Mouse (Mus musculus): Measurements from ENCODE around the gene Mymx. TPM values are rescaled to one million over a fixed set of nuclear protein-coding genes. Genes with fewer than 3 reads are reported as not detected.

Mymx gene
- polyA plus RNA-seq, 1 experiment from 2014 or later = 1.1 TPM

- 0 out of 2 replicates have a peak, but pooled peaks cover 2% of the 10 kb centered on the region for H3K4me1 ChIP-seq (replicated peaks; ENCODE audit: control insufficient read depth, insufficient read depth, low read length)
- H3K4me2 ChIP-seq (replicated peaks; ENCODE audit: low read depth, low read length) = no peak overlapping the region
- no peak overlapping the region for H3K9ac ChIP-seq (ENCODE audit: low read depth, low read length)
- no peak for ATAC-seq (ENCODE audit: low FRiP score)
- no peak for DNase-seq (ENCODE audit: low spot score)
- 92% methylated on average over 6 of the region's 6 CpGs for WGBS
- H3K36me3 ChIP-seq (ENCODE audit: control insufficient read depth, insufficient read depth, low read length) = no peaks in the 10 kb centered on the region
- H3K4me3 ChIP-seq (ENCODE audit: low read depth, low read length) = no peak overlapping the region
- no peaks in the 10 kb centered on the region for H3K27me3 ChIP-seq (ENCODE audit: control insufficient read depth, insufficient read depth, low read length)
- no peak overlapping the region for H3K27ac ChIP-seq (ENCODE audit: low read depth, low read length)
- no peaks in the 10 kb centered on the region for H3K9me3 ChIP-seq (ENCODE audit: control insufficient read depth, low read length)
These were observed 15.8 kb upstream of the Mymx start for GRCm38 (mm10) chr17:45617655-45618054.

- Histone ChIP-seq H3K4me2 (replicated peaks; ENCODE audit: low read depth, low read length) (no peak overlapping the region), H3K4me3 (ENCODE audit: low read depth, low read length) (no peak overlapping the region), H3K27ac (ENCODE audit: low read depth, low read length) (no peak overlapping the region), H3K9me3 (ENCODE audit: control insufficient read depth, low read length) (no peaks in the 10 kb centered on the region), H3K36me3 (ENCODE audit: control insufficient read depth, insufficient read depth, low read length) (no peaks in the 10 kb centered on the region), H3K4me1 (replicated peaks; ENCODE audit: control insufficient read depth, insufficient read depth, low read length) (0 out of 2 replicates have a peak, but pooled peaks cover 2% of the 10 kb centered on the region), H3K27me3 (ENCODE audit: control insufficient read depth, insufficient read depth, low read length) (no peaks in the 10 kb centered on the region), H3K9ac (ENCODE audit: low read depth, low read length) (no peak overlapping the region)
- WGBS = 85% methylated on average over 3 of the region's 3 CpGs
- no peak for DNase-seq (ENCODE audit: low spot score)
- ATAC-seq (ENCODE audit: low FRiP score) = no peak
These were observed 14.8 kb upstream of the Mymx start for GRCm38 (mm10) chr17:45616679-45617078.

DNA sequence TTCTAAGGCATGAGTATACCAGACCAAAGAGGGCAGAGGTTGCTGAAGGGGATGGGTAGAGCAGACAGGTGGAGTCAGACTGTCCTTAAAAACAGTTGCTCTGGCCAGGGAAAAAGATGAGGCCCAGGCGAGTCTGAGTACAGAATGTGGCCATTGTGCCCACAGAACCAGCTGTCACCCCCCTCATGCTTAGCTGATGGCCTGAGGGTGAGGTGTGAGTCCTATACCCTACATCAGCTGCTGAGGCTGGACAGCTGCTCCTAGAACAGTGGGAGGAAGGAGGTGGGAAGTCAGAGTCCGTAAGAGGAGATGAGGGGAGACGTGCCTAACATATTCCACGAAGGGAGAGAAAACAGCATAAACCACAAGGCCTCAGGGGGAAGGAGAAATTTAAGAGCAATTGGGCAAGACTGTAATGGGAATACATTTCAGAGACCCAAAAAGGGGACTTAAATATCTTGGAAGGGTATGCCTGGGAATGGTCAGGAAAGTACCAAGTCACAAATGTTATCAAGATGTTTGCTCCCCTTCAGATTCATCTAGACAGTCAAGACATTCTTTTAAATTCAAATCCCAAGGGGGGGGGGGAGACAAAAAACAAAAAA lies 14.2 kb upstream of the Mymx start:
- ATAC-seq (ENCODE audit: low FRiP score) = no peak

GRCm38 (mm10) chr17:45612921-45613320 lies 11.0 kb upstream of the Mymx start:
- DNase-seq (ENCODE audit: low spot score) = no peak
- no peaks in the 10 kb centered on the region for H3K9me3 ChIP-seq (ENCODE audit: control insufficient read depth, low read length)
- no peak overlapping the region for H3K27ac ChIP-seq (ENCODE audit: low read depth, low read length)
- 88% methylated on average over 7 of the region's 7 CpGs for WGBS
- H3K4me1 ChIP-seq (replicated peaks; ENCODE audit: control insufficient read depth, insufficient read depth, low read length) = no peaks in the 10 kb centered on the region; the same call in 1 of the 2 replicates
- ATAC-seq (ENCODE audit: low FRiP score) = no peak
- H3K9ac ChIP-seq (ENCODE audit: low read depth, low read length) = no peak overlapping the region
- no peak overlapping the region for H3K4me2 ChIP-seq (replicated peaks; ENCODE audit: low read depth, low read length)
- H3K27me3 ChIP-seq (ENCODE audit: control insufficient read depth, insufficient read depth, low read length) = no peaks in the 10 kb centered on the region
- H3K36me3 ChIP-seq (ENCODE audit: control insufficient read depth, insufficient read depth, low read length) = no peaks in the 10 kb centered on the region
- H3K4me3 ChIP-seq (ENCODE audit: low read depth, low read length) = no peak overlapping the region

More for the DNA sequence above, 14.2 kb upstream of the Mymx start:
- no peaks in the 10 kb centered on the region for H3K27me3 ChIP-seq (ENCODE audit: control insufficient read depth, insufficient read depth, low read length)
- H3K36me3 ChIP-seq (ENCODE audit: control insufficient read depth, insufficient read depth, low read length) = no peaks in the 10 kb centered on the region
- H3K4me2 ChIP-seq (replicated peaks; ENCODE audit: low read depth, low read length) = no peak overlapping the region
- 69% methylated on average over 4 of the region's 4 CpGs for WGBS
- H3K9ac ChIP-seq (ENCODE audit: low read depth, low read length) = no peak overlapping the region
- H3K4me3 ChIP-seq (ENCODE audit: low read depth, low read length) = no peak overlapping the region
- DNase-seq (ENCODE audit: low spot score) = no peak
- no peaks in the 10 kb centered on the region for H3K9me3 ChIP-seq (ENCODE audit: control insufficient read depth, low read length)
- no peak overlapping the region for H3K27ac ChIP-seq (ENCODE audit: low read depth, low read length)
- H3K4me1 ChIP-seq (replicated peaks; ENCODE audit: control insufficient read depth, insufficient read depth, low read length) = 0 out of 2 replicates have a peak, but pooled peaks cover 2% of the 10 kb centered on the region

- H3K9ac ChIP-seq (ENCODE audit: low read depth, low read length) = no peak overlapping the region
- H3K4me3 ChIP-seq (ENCODE audit: low read depth, low read length) = no peak overlapping the region
- no peak for ATAC-seq (ENCODE audit: low FRiP score)
- no peaks in the 10 kb centered on the region; the same call in 1 of the 2 replicates for H3K4me1 ChIP-seq (replicated peaks; ENCODE audit: control insufficient read depth, insufficient read depth, low read length)
- WGBS = 81% methylated on average over 8 of the region's 8 CpGs
- no peak for DNase-seq (ENCODE audit: low spot score)
- no peaks in the 10 kb centered on the region for H3K36me3 ChIP-seq (ENCODE audit: control insufficient read depth, insufficient read depth, low read length)
- no peaks in the 10 kb centered on the region for H3K9me3 ChIP-seq (ENCODE audit: control insufficient read depth, low read length)
- no peaks in the 10 kb centered on the region for H3K27me3 ChIP-seq (ENCODE audit: control insufficient read depth, insufficient read depth, low read length)
- no peak overlapping the region for H3K27ac ChIP-seq (ENCODE audit: low read depth, low read length)
- no peak overlapping the region for H3K4me2 ChIP-seq (replicated peaks; ENCODE audit: low read depth, low read length)
These were observed 10.1 kb upstream of the Mymx start for GRCm38 (mm10) chr17:45612008-45612407.

DNA sequence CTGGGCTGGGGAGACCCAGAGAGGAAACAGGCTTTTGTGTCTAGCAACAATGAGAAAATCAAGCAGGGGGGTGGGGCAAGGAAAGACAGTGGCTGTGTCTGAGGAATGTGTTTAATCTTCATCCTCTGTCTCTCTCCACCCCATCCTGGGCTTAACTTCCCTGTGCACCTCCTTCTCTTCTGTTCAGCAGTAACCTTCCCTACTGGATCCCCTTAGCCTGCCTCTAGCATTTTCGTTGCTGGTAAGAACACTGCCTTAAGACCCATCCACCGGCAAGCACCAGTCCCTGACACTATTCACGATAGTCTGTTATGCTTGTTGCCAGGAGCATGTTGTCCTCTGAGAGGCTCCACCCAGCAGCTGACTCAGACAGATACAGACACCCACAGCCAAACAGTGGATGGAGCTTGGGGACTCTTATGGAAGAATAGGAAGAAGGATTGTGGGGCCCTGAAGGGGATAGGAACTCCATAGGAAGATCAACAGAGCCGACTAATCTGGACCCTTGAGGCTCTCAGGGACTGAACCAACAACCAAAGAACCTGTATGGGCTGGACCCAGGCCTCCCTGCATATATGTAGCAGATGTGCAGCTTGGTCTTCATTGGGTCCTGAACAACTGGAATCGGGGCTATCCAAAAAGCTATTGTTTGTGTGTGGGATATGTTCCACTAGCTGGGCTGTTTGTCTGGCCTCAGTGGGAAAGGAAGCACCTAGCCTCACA lies 8.4 kb upstream of the Mymx start:
- Histone ChIP-seq H3K4me3 (ENCODE audit: low read depth, low read length) (no peak overlapping the region), H3K9me3 (ENCODE audit: control insufficient read depth, low read length) (no peaks in the 10 kb centered on the region), H3K36me3 (ENCODE audit: control insufficient read depth, insufficient read depth, low read length) (no peaks in the 10 kb centered on the region), H3K4me1 (replicated peaks; ENCODE audit: control insufficient read depth, insufficient read depth, low read length) (no peaks in the 10 kb centered on the region; the same call in 1 of the 2 replicates), H3K27ac (ENCODE audit: low read depth, low read length) (no peak overlapping the region), H3K27me3 (ENCODE audit: control insufficient read depth, insufficient read depth, low read length) (no peaks in the 10 kb centered on the region), H3K4me2 (replicated peaks; ENCODE audit: low read depth, low read length) (no peak overlapping the region), H3K9ac (ENCODE audit: low read depth, low read length) (no peak overlapping the region)
- ATAC-seq (ENCODE audit: low FRiP score) (no peak), DNase-seq (ENCODE audit: low spot score) (peak; percentile 11)
- WGBS = 44% methylated on average over 5 of the region's 5 CpGs

- H3K4me2 ChIP-seq (replicated peaks; ENCODE audit: low read depth, low read length) = no peak overlapping the region
- H3K36me3 ChIP-seq (ENCODE audit: control insufficient read depth, insufficient read depth, low read length) = no peaks in the 10 kb centered on the region
- no peak overlapping the region for H3K4me3 ChIP-seq (ENCODE audit: low read depth, low read length)
- ATAC-seq (ENCODE audit: low FRiP score) = no peak
- H3K9me3 ChIP-seq (ENCODE audit: control insufficient read depth, low read length) = no peaks in the 10 kb centered on the region
- H3K4me1 ChIP-seq (replicated peaks; ENCODE audit: control insufficient read depth, insufficient read depth, low read length) = no peaks in the 10 kb centered on the region; the same call in 1 of the 2 replicates
- WGBS = 88% methylated on average over 4 of the region's 4 CpGs
- H3K27ac ChIP-seq (ENCODE audit: low read depth, low read length) = no peak overlapping the region
- H3K27me3 ChIP-seq (ENCODE audit: control insufficient read depth, insufficient read depth, low read length) = no peaks in the 10 kb centered on the region
- no peak overlapping the region for H3K9ac ChIP-seq (ENCODE audit: low read depth, low read length)
- no peak for DNase-seq (ENCODE audit: low spot score)
These were observed 6.5 kb upstream of the Mymx start for GRCm38 (mm10) chr17:45608396-45608795.

- no peaks in the 10 kb centered on the region; the same call in 1 of the 2 replicates for H3K4me1 ChIP-seq (replicated peaks; ENCODE audit: control insufficient read depth, insufficient read depth, low read length)
- no peak overlapping the region for H3K27ac ChIP-seq (ENCODE audit: low read depth, low read length)
- 80% methylated on average over 15 of the region's 15 CpGs for WGBS
- no peak overlapping the region for H3K4me2 ChIP-seq (replicated peaks; ENCODE audit: low read depth, low read length)
- no peaks in the 10 kb centered on the region for H3K27me3 ChIP-seq (ENCODE audit: control insufficient read depth, insufficient read depth, low read length)
- no peak for DNase-seq (ENCODE audit: low spot score)
- H3K36me3 ChIP-seq (ENCODE audit: control insufficient read depth, insufficient read depth, low read length) = no peaks in the 10 kb centered on the region
- no peaks in the 10 kb centered on the region for H3K9me3 ChIP-seq (ENCODE audit: control insufficient read depth, low read length)
- H3K9ac ChIP-seq (ENCODE audit: low read depth, low read length) = no peak overlapping the region
- no peak overlapping the region for H3K4me3 ChIP-seq (ENCODE audit: low read depth, low read length)
- ATAC-seq (ENCODE audit: low FRiP score) = no peak
These were observed 5.3 kb upstream of the Mymx start for GRCm38 (mm10) chr17:45606992-45607879.

Measured in hindbrain, embryonic 11.5 days (tissue).